Mouse (Mus musculus): ENCODE results near the gene Gprasp2. TPM values are rescaled to one million over a fixed set of nuclear protein-coding genes. Genes with fewer than 3 reads are reported as not detected.
"Not testable (repeated sequence)": the region's sequence is repeated elsewhere in the genome, so short reads cannot be mapped to it uniquely, and the experiment has no call there.

Gene Gprasp2
- polyA plus RNA-seq (2015; fragmentation: Nextera tagmentation; extraction: Ambion mirVana): 0.19 and 0.26 TPM in 2 replicates

- not testable (repeated sequence) for H3K4me1 ChIP-seq (ENCODE audit: insufficient read depth); H3K36me3 ChIP-seq (replicated peaks; ENCODE audit: insufficient read depth, low read length); H3K27ac ChIP-seq (ENCODE audit: low read depth); H3K9me3 ChIP-seq (ENCODE audit: low read length); DNase-seq; H3K27me3 ChIP-seq (ENCODE audit: insufficient read depth, low read length); H3K9ac ChIP-seq (replicated peaks); ATAC-seq
- WGBS (ENCODE audit: insufficient replicate concordance): 24% methylated on average over 23 of the region's 32 CpGs
- Histone ChIP-seq H3K4me2 (ENCODE audit: low read depth, low read length) (peak within 1 kb of the TSS; percentile 61), H3K4me3 (ENCODE audit: low read depth, low read length) (peak within 1 kb of the TSS; percentile 19)
Measured at GRCm38 (mm10) chrX:135838521-135839360, at the start of gene Gprasp2. TSS of gene Gprasp2 (plus strand) at chrX:135839034.

DNA sequence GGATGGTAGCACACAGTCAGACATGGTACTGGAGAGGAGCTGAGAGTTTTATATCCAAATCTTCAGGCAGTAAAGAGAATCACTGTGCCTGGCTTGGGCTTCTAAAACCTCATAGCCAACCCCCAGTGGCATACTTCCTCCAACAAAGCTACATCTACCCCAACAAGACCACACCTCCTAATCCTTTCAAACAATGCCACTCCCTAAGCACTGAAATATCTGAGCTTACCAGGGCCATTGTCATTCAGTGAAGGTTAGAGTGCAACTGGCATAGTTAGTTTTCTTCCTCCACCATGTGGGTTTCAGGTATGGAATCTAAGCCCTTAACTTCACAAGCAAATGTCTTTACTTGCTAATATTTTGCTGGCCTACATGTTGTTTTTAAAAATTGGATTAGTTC, 47.3 kb upstream of the Gprasp2 start:
- Histone ChIP-seq H3K4me1 (ENCODE audit: insufficient read depth) (no peaks in the 10 kb centered on the region), H3K9ac (replicated peaks) (no peak overlapping the region), H3K4me3 (ENCODE audit: low read depth, low read length) (no peak overlapping the region), H3K36me3 (replicated peaks; ENCODE audit: insufficient read depth, low read length) (no peaks in the 10 kb centered on the region), H3K9me3 (ENCODE audit: low read length) (no peaks in the 10 kb centered on the region), H3K4me2 (ENCODE audit: low read depth, low read length) (no peak overlapping the region), H3K27ac (ENCODE audit: low read depth) (no peak overlapping the region), H3K27me3 (ENCODE audit: insufficient read depth, low read length) (no peaks in the 10 kb centered on the region)
- no peak for TF ChIP-seq EP300 (IDR thresholded peaks at IDR 0.05; ENCODE audit: low read depth)
- TF ChIP-seq CTCF (IDR thresholded peaks at IDR 0.05; ENCODE audit: low read depth): no peak
- no peak for ATAC-seq
- DNase-seq: no peak

DNA sequence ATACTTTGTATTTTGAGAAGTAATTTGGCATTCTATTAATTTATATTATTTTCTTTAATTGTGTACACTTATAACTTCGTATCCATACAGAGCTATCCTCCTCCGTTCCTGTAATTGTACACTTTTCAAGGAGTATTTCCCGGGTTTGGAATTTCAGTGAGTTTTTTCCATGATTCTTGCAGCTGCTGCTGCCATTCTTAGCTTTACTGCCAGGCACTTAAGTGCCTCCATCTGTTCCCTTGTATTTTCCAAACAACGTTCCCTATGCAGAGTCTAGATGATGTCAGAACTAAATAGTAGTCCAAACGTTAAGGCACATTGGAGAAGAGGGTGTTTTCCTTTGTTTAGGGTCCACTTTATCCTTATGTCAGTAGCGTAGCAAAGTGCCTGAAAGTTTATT, 46.5 kb upstream of the Gprasp2 start:
- Histone ChIP-seq H3K4me3 (ENCODE audit: low read depth, low read length) (no peak overlapping the region), H3K4me1 (ENCODE audit: insufficient read depth) (no peaks in the 10 kb centered on the region), H3K9me3 (ENCODE audit: low read length) (no peaks in the 10 kb centered on the region), H3K27me3 (ENCODE audit: insufficient read depth, low read length) (no peaks in the 10 kb centered on the region), H3K9ac (replicated peaks) (no peak overlapping the region), H3K27ac (ENCODE audit: low read depth) (no peak overlapping the region), H3K36me3 (replicated peaks; ENCODE audit: insufficient read depth, low read length) (no peaks in the 10 kb centered on the region), H3K4me2 (ENCODE audit: low read depth, low read length) (no peak overlapping the region)
- no peak for ATAC-seq
- WGBS (ENCODE audit: insufficient replicate concordance): 70% methylated on average over 6 of the region's 6 CpGs
- no peak for DNase-seq
- TF ChIP-seq EP300 (IDR thresholded peaks at IDR 0.05; ENCODE audit: low read depth): no peak
- TF ChIP-seq CTCF (IDR thresholded peaks at IDR 0.05; ENCODE audit: low read depth): no peak

- peak overlapping the region; percentile 71 for H3K4me2 ChIP-seq (ENCODE audit: low read depth, low read length)
- not testable (repeated sequence) for H3K4me1 ChIP-seq (ENCODE audit: insufficient read depth); H3K27ac ChIP-seq (ENCODE audit: low read depth); H3K36me3 ChIP-seq (replicated peaks; ENCODE audit: insufficient read depth, low read length); H3K9me3 ChIP-seq (ENCODE audit: low read length); H3K27me3 ChIP-seq (ENCODE audit: insufficient read depth, low read length); H3K9ac ChIP-seq (replicated peaks)
- WGBS (ENCODE audit: insufficient replicate concordance): 25% methylated on average over 23 of the region's 27 CpGs
- peak; percentile 61 for ATAC-seq
- H3K4me3 ChIP-seq (ENCODE audit: low read depth, low read length): peak overlapping the region; percentile 42
- peak; percentile 18 for DNase-seq
Measured at GRCm38 (mm10) chrX:135795591-135796304, 43.1 kb upstream of the Gprasp2 start.

DNA sequence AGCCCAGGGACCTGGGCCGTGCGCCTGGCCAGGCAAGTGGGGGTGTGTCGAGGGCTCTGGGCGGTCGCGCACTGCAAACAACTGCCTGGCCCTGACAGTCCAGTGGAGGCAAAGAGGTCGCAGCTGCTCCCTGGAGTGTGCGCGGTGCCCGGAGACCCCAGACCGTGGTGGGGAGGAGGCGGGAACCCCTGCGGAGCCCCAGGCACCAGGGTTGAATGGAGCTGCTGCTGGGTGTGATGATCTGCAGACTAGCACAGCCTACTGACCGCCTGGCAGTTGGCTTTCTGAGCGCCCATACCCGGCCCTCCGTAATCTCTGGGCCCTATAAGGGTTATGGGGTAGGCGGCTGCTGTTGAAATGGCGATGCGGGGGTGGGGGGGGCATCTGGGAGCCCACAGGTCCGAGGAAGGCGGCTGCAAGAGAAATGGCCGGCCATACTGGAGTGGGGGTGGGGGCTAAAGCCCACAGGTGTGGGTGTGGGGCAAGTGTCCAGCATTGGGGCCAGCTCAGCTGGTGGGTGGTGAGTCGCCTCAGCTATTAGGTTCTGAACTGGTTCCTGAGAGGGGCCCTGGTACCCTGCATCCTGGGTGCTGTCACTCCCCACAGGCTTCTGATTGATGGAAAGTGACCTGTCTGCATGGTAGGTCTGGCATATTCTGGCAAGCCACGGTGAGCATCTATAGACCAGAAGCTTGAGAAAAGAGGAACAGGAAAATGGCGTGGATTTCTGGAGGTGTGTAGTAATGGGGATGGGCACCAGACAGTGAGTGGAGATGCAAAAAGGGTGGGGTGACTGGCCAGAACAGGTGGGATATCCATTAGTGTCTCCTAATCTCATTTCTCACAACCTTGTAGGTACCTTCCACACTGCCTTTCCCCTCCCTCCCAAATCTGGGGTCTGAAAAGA, 42.3 kb upstream of the Gprasp2 start:
- not testable (repeated sequence) for H3K9me3 ChIP-seq (ENCODE audit: low read length); DNase-seq; H3K27ac ChIP-seq (ENCODE audit: low read depth); H3K36me3 ChIP-seq (replicated peaks; ENCODE audit: insufficient read depth, low read length); H3K4me1 ChIP-seq (ENCODE audit: insufficient read depth); H3K27me3 ChIP-seq (ENCODE audit: insufficient read depth, low read length); H3K9ac ChIP-seq (replicated peaks)
- ATAC-seq: peak; percentile 47; the same call in 1 of the 2 replicates
- H3K4me3 ChIP-seq (ENCODE audit: low read depth, low read length): peak overlapping the region; percentile 42
- WGBS (ENCODE audit: insufficient replicate concordance): 21% methylated on average over 22 of the region's 26 CpGs
- H3K4me2 ChIP-seq (ENCODE audit: low read depth, low read length): peak overlapping the region; percentile 71

DNA sequence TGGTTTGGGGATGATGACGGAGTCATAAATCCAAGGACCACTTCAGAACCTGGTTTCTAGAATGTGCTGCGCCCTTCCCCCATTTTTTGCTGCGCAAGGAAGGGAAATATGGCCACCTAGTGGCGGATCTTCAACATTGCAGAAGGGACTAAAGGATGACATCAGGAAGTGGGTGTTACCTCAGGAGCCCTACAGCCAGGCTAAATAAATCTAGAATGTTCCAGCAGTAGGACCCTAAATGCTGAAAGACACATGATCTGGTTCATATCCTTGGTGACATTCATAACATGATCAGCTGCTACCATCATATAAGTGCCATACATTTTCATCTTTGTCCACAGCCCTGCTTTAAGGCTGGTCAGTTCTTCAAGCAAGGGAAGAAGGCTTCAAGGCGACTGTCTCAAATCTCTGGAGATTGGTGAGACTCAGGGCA, 41.6 kb upstream of the Gprasp2 start, which contains the start of gene Bhlhb9:
Bhlhb9 (plus strand) TSS at position 383 of the 433 bp plus-strand sequence.
- H3K27ac ChIP-seq (ENCODE audit: low read depth); H3K36me3 ChIP-seq (replicated peaks; ENCODE audit: insufficient read depth, low read length); H3K9me3 ChIP-seq (ENCODE audit: low read length); H3K27me3 ChIP-seq (ENCODE audit: insufficient read depth, low read length); H3K9ac ChIP-seq (replicated peaks); H3K4me1 ChIP-seq (ENCODE audit: insufficient read depth): not testable (repeated sequence)
- TF ChIP-seq CTCF (IDR thresholded peaks at IDR 0.05; ENCODE audit: low read depth): peak; percentile 66
- ATAC-seq (peak; percentile 38; the same call in 1 of the 2 replicates), DNase-seq (peak; percentile 22)
- H3K4me2 ChIP-seq (ENCODE audit: low read depth, low read length): peak within 1 kb of the TSS; percentile 71
- peak within 1 kb of the TSS; percentile 42 for H3K4me3 ChIP-seq (ENCODE audit: low read depth, low read length)
- 4% methylated on average over 3 of the region's 5 CpGs for WGBS (ENCODE audit: insufficient replicate concordance)
